Mouse (Mus musculus) brown adipose tissue, adult 24 weeks (tissue): Measurements from ENCODE around the gene Ccdc85c. TPM values are rescaled to one million over a fixed set of nuclear protein-coding genes. Genes with fewer than 3 reads are reported as not detected.

Source experiments
- H3K27ac ChIP-seq: fragments of 200-500 bp; replicated peaks from 2 replicates; pipeline ENCODE4 v1.5.1; 2012; ENCODE audit warnings: low read depth, mild to moderate bottlenecking, low read length
- H3K4me1 ChIP-seq: fragments of 200-500 bp; 2 replicates; pipeline ENCODE4 v1.6.1; 2012; ENCODE audit warnings: low read length, mixed read lengths; ENCODE audit not compliant: control insufficient read depth, insufficient read depth, insufficient read length
- H3K4me3 ChIP-seq: fragments of 200-500 bp; 2 replicates; pipeline ENCODE4 v1.5.1; 2012; ENCODE audit warnings: low read depth, mild to moderate bottlenecking, low read length, moderate library complexity; ENCODE audit not compliant: insufficient read depth
- polyA plus RNA-seq: library from polyadenylated mRNA; stranded (reverse); fragments of >200 nt; gene quantifications from 2 replicates; pipeline ENCODE4 v1.2.4, GENCODE M21; 2012; ENCODE audit not compliant: missing spikeins, insufficient read depth, insufficient read length

Ccdc85c gene
- polyA plus RNA-seq, 1 experiment = 2.3 TPM

- H3K4me1 ChIP-seq = peaks cover 54% of the 10 kb centered on the region
- no peak overlapping the region for H3K4me3 ChIP-seq
- peak overlapping the region; percentile 81 for H3K27ac ChIP-seq
Measured at GRCm38 (mm10) chr12:108265831-108266619, 9.2 kb downstream of the Ccdc85c start.

- Histone ChIP-seq H3K4me3 (no peak overlapping the region), H3K4me1 (peaks cover 45% of the 10 kb centered on the region), H3K27ac (peak overlapping the region; percentile 52)
Measured at GRCm38 (mm10) chr12:108264918-108265317, 10.3 kb downstream of the Ccdc85c start.

- no peak overlapping the region for H3K27ac ChIP-seq
- no peak overlapping the region for H3K4me3 ChIP-seq
- peaks cover 25% of the 10 kb centered on the region for H3K4me1 ChIP-seq
Measured at GRCm38 (mm10) chr12:108260950-108261349, 14.3 kb downstream of the Ccdc85c start.

- Histone ChIP-seq H3K27ac (no peak overlapping the region), H3K4me1 (peaks cover 30% of the 10 kb centered on the region), H3K4me3 (no peak overlapping the region)
Measured at GRCm38 (mm10) chr12:108259322-108260049, 15.7 kb downstream of the Ccdc85c start.

GRCm38 (mm10) chr12:108256734-108257133 is 18.5 kb downstream of the Ccdc85c start:
- H3K4me3 ChIP-seq = no peak overlapping the region
- H3K4me1 ChIP-seq = peaks cover 45% of the 10 kb centered on the region
- no peak overlapping the region for H3K27ac ChIP-seq

- H3K4me1 ChIP-seq = peaks cover 46% of the 10 kb centered on the region
- peak overlapping the region; percentile 15 for H3K27ac ChIP-seq
- H3K4me3 ChIP-seq = no peak overlapping the region
Measured at GRCm38 (mm10) chr12:108255960-108256359, 19.3 kb downstream of the Ccdc85c start.

- peaks cover 46% of the 10 kb centered on the region for H3K4me1 ChIP-seq
- H3K4me3 ChIP-seq = no peak overlapping the region
- peak overlapping the region; percentile 69 for H3K27ac ChIP-seq
Measured at GRCm38 (mm10) chr12:108255511-108255919, 19.7 kb downstream of the Ccdc85c start.

GRCm38 (mm10) chr12:108253042-108253441 is 22.2 kb downstream of the Ccdc85c start:
- peaks cover 55% of the 10 kb centered on the region for H3K4me1 ChIP-seq

GRCm38 (mm10) chr12:108251825-108252542 is 23.2 kb downstream of the Ccdc85c start:
- peaks cover 58% of the 10 kb centered on the region for H3K4me1 ChIP-seq
- no peak overlapping the region for H3K4me3 ChIP-seq
- H3K27ac ChIP-seq = no peak overlapping the region

More at GRCm38 (mm10) chr12:108253042-108253441, 22.2 kb downstream of the Ccdc85c start:
- no peak overlapping the region for H3K4me3 ChIP-seq
- H3K27ac ChIP-seq = no peak overlapping the region

- peaks cover 53% of the 10 kb centered on the region for H3K4me1 ChIP-seq
- no peak overlapping the region for H3K4me3 ChIP-seq
- no peak overlapping the region for H3K27ac ChIP-seq
Measured at GRCm38 (mm10) chr12:108251034-108251792, 24.0 kb downstream of the Ccdc85c start.

- Histone ChIP-seq H3K27ac (no peak overlapping the region), H3K4me1 (peaks cover 50% of the 10 kb centered on the region), H3K4me3 (peak overlapping the region; percentile 35)
Measured at GRCm38 (mm10) chr12:108249522-108249921, 25.7 kb downstream of the Ccdc85c start.

- Histone ChIP-seq H3K4me1 (peaks cover 51% of the 10 kb centered on the region), H3K4me3 (peak overlapping the region; percentile 35; the same call in 1 of the 2 replicates), H3K27ac (no peak overlapping the region)
Measured at GRCm38 (mm10) chr12:108249019-108249418, 26.2 kb downstream of the Ccdc85c start.

- Histone ChIP-seq H3K4me3 (no peak overlapping the region), H3K27ac (no peak overlapping the region), H3K4me1 (peaks cover 32% of the 10 kb centered on the region)
Measured at GRCm38 (mm10) chr12:108246759-108247500, 28.3 kb downstream of the Ccdc85c start.

- Histone ChIP-seq H3K27ac (no peak overlapping the region), H3K4me1 (peaks cover 28% of the 10 kb centered on the region), H3K4me3 (no peak overlapping the region)
Measured at GRCm38 (mm10) chr12:108245579-108245978, 29.6 kb downstream of the Ccdc85c start.
